Mouse (Mus musculus): ENCODE results near the gene Gm42957.

DNA sequence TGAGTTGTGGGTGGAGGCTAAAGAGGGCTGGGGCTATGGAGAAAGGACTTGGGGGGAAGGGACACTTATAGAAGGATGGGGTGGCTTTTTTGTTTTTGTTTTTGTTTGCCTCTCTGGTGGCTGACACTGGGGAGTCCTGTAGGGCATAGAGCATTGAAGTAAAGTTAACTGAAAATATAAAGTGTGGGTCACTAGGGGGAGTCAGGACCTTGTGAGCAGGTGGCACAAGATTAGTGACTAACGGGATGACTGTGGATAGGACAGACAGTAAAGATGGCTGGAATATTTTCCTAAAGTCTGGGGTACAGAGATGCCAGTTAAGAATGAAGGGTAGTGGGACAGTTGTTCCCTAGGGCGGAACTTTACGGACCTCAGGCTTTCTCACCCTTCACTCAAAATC, 55.0 kb downstream of the Gm42957 start:
- TF ChIP-seq TCF12 (IDR thresholded peaks at IDR 0.05; ENCODE audit: insufficient read depth, poor library complexity, severe bottlenecking) (no peak), MYOG (IDR thresholded peaks at IDR 0.05; ENCODE audit: control insufficient read depth in 1 of 3, insufficient read depth in 1 of 3, insufficient read length in 2 of 3, low read depth in 2 of 3) (no peak), MAX (IDR thresholded peaks at IDR 0.05; ENCODE audit: low read depth) (no peak), POLR2A (IDR thresholded peaks at IDR 0.05; ENCODE audit: insufficient read length, low read depth) (no peak)
